Mouse (Mus musculus) heart, adult 2 months (tissue): ENCODE measurements around the gene Fat3. TPM values are rescaled to one million over a fixed set of nuclear protein-coding genes. Genes with fewer than 3 reads are reported as not detected.

ENCODE experiments used
- DNase-seq, 2 experiments: peaks; one replicate each; pipeline ENCODE4 v3.0.0; 2021
- H3K27ac ChIP-seq: fragments of 200-600 bp; 2 replicates; pipeline ENCODE4 v1.8.1; 2022
- H3K27me3 ChIP-seq: fragments of 200-500 bp; 2 replicates; pipeline ENCODE4 v1.6.1; 2012; ENCODE audit warnings: mild to moderate bottlenecking, low read length, inconsistent platforms, mixed read lengths; ENCODE audit not compliant: control insufficient read depth, insufficient read depth
- H3K36me3 ChIP-seq: fragments of 200-500 bp; 2 replicates; pipeline ENCODE4 v1.6.1; 2012; ENCODE audit warnings: low read length, inconsistent platforms; ENCODE audit not compliant: control insufficient read depth, insufficient read depth
- H3K4me1 ChIP-seq: fragments of 200-500 bp; 2 replicates; pipeline ENCODE4 v1.6.1; 2011; ENCODE audit warnings: low read length; ENCODE audit not compliant: control insufficient read depth, insufficient read depth
- H3K4me3 ChIP-seq: fragments of 200-600 bp; 2 replicates; pipeline ENCODE4 v1.8.1; 2022
- H3K79me2 ChIP-seq: fragments of 200-500 bp; replicated peaks from 2 replicates; pipeline ENCODE4 v1.6.1; 2012; ENCODE audit warnings: mild to moderate bottlenecking, inconsistent platforms, low read length, moderate library complexity, mixed read lengths; ENCODE audit not compliant: control insufficient read depth, insufficient read depth
- H3K9ac ChIP-seq: fragments of 200-500 bp; 2 replicates; pipeline ENCODE4 v1.6.1; 2012; ENCODE audit warnings: low read depth, mild to moderate bottlenecking, control low read depth, inconsistent platforms, low read length, mixed read lengths
- CTCF ChIP-seq: fragments of 200-600 bp; IDR thresholded peaks from 2 replicates; pipeline ENCODE4 v1.8.1; 2022; ENCODE audit warnings: antibody characterized with exemption, mild to moderate bottlenecking, moderate library complexity
- EP300 ChIP-seq: fragments of 200-500 bp; IDR thresholded peaks from 2 replicates; pipeline ENCODE4 v1.6.1; 2011; ENCODE audit warnings: low read depth, low read length, control low read depth; ENCODE audit not compliant: insufficient read depth
- POLR2A ChIP-seq: fragments of 200-500 bp; IDR thresholded peaks from 2 replicates; pipeline ENCODE4 v1.6.1; 2011; ENCODE audit warnings: mild to moderate bottlenecking, low read depth, low read length, control low read depth; ENCODE audit not compliant: insufficient read depth
- WGBS: fragments of 180-500 bp; shearing (Covaris S2); methylation state at CpG from one replicate; pipeline ENCODE4 v1.1.7; 2018; 5-methylcytosine and 5-hydroxymethylcytosine counted together
- intact Hi-C: fragments of 180-260 bp; cut with DNase I; formaldehyde crosslinking; loops from one replicate; pipeline ENCODE4 v1.15.1; 2025
- polyA plus RNA-seq: library from polyadenylated mRNA; depleted of rRNA; stranded (reverse); fragments of >200 nt; gene quantifications from 2 replicates; pipeline ENCODE4 v1.2.3, GENCODE M21; 2012
- total RNA-seq, 2 experiments: library from RNA; stranded (reverse); gene quantifications; 2 replicates each; pipeline ENCODE4 v1.2.3; 2021

The Fat3 gene
- total and polyA plus RNA-seq, 3 experiments = 0.20 to 0.43 (median 0.37) TPM

DNA sequence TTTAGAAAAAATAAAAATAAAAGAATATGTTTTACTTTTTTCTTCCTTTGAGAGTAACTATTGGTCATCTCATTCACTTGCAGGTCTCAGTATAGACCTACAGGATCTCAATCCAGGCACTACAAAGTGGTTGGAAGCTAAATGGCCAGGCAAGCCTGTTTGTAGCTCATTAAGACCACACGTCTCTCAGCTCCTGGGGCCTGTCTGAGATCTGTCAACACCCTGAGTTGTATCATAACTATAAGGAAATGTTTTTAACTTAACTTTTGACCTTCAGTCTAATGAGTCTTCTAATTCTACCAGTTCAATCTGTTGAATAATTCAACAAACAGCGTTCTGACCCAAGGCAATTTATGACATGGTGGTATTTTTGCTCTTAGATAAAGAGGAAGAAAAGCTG lies 40.5 kb downstream of the Fat3 start:
- no peaks in the 10 kb centered on the region for H3K36me3 ChIP-seq
- TF ChIP-seq EP300 = no peak
- no peak for TF ChIP-seq CTCF
- no peak for TF ChIP-seq POLR2A
- H3K79me2 ChIP-seq = no peaks in the 10 kb centered on the region
- intact Hi-C loops = no loop called here
- H3K9ac ChIP-seq = no peak overlapping the region
- no peaks in the 10 kb centered on the region for H3K4me1 ChIP-seq
- H3K27ac ChIP-seq = no peak overlapping the region
- 52% methylated on average over 2 of the region's 2 CpGs for WGBS
- no peaks in the 10 kb centered on the region for H3K27me3 ChIP-seq
- DNase-seq = no peak
- H3K4me3 ChIP-seq = no peak overlapping the region

DNA sequence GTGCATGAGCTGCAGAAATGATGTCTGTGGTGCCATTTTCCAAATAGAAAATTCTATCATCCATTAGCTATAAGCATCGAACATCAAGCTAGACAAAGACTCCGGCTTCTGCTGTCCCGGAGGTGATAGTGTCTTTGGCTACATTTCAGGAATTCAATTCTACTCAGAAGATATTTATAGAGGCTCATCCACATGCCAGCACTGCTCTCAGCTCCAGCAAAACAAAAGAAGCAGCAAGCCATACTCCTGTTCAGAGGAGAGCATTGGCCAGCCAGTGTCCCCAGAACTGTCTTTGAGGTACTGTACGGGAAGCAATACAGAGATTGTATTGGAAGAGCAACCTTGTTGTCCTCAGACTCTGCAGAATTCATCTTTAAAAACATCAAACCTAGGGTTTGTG lies 59.2 kb downstream of the Fat3 start:
- Histone ChIP-seq H3K27ac (no peak overlapping the region), H3K36me3 (no peaks in the 10 kb centered on the region), H3K27me3 (no peaks in the 10 kb centered on the region), H3K79me2 (no peaks in the 10 kb centered on the region), H3K9ac (no peak overlapping the region), H3K4me1 (peaks cover 2% of the 10 kb centered on the region), H3K4me3 (no peak overlapping the region)
- peak in 1 of 2 experiments; percentile 7 for DNase-seq
- no peak for TF ChIP-seq EP300
- no peak for TF ChIP-seq CTCF
- TF ChIP-seq POLR2A = no peak
- WGBS = 24% methylated on average over 4 of the region's 4 CpGs
- intact Hi-C loops = no loop called here

DNA sequence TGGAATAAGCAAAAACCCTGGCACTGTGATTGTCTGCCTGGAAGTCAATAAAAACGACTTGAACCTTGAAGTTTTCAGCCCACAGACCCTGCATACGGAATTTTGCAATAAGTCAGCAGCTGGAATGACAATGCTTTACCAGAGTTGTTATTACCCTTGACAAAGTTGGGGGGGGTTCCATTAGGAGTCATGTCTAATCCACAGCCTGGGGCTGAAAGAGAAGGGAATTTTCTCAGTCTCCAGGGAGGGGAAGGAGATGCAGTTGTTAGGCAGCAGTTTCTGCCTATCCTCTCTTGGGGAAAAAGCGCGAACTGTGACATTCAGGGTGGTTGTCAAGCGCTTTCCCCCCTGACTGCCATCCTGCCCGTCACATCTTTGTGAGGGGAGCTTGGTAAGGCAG lies 60.4 kb downstream of the Fat3 start:
- Histone ChIP-seq H3K36me3 (no peaks in the 10 kb centered on the region), H3K79me2 (no peaks in the 10 kb centered on the region), H3K4me3 (no peak overlapping the region), H3K4me1 (peaks cover 2% of the 10 kb centered on the region), H3K27me3 (no peaks in the 10 kb centered on the region), H3K27ac (no peak overlapping the region), H3K9ac (no peak overlapping the region)
- TF ChIP-seq POLR2A (no peak), CTCF (no peak), EP300 (no peak)
- DNase-seq = peak in 1 of 2 experiments; percentile 2
- 71% methylated on average over 6 of the region's 6 CpGs for WGBS
- intact Hi-C loops = no loop called here

DNA sequence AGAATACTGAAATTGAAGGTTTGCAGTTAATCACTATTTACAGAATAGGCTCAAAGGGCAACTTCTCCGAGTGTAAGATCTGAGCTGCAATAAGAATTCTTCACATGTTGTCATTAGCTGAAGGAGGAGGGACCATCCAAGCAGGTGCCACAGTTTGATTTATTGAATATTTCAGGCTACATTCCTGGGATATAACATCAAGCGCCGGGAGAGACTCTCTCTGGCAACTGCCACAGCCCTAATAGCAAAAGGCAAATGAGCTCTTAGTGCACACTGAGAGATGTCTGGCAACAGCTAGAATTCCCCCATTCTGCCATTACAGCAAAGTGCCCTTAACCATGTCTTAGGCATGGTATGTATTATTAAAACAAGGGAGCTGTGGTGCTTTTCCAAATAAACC lies 61.1 kb downstream of the Fat3 start:
- DNase-seq = no peak
- no peaks in the 10 kb centered on the region for H3K27me3 ChIP-seq
- H3K27ac ChIP-seq = no peak overlapping the region
- no peaks in the 10 kb centered on the region for H3K36me3 ChIP-seq
- intact Hi-C loops = no loop called here
- WGBS = 65% methylated on average over 3 of the region's 3 CpGs
- H3K79me2 ChIP-seq = no peaks in the 10 kb centered on the region
- H3K4me1 ChIP-seq = peaks cover 2% of the 10 kb centered on the region
- no peak for TF ChIP-seq CTCF
- no peak for TF ChIP-seq POLR2A
- TF ChIP-seq EP300 = no peak
- H3K9ac ChIP-seq = no peak overlapping the region
- H3K4me3 ChIP-seq = no peak overlapping the region

- Histone ChIP-seq H3K9ac (no peak overlapping the region), H3K79me2 (no peaks in the 10 kb centered on the region), H3K36me3 (no peaks in the 10 kb centered on the region), H3K4me1 (peaks cover 2% of the 10 kb centered on the region), H3K27me3 (no peaks in the 10 kb centered on the region), H3K4me3 (no peak overlapping the region), H3K27ac (no peak overlapping the region)
- DNase-seq = no peak
- 55% methylated on average over 5 of the region's 5 CpGs for WGBS
- intact Hi-C loops = no loop called here
- TF ChIP-seq EP300 (no peak), CTCF (no peak), POLR2A (no peak)
These were observed 63.3 kb downstream of the Fat3 start for GRCm38 (mm10) chr9:16437805-16438204.

DNA sequence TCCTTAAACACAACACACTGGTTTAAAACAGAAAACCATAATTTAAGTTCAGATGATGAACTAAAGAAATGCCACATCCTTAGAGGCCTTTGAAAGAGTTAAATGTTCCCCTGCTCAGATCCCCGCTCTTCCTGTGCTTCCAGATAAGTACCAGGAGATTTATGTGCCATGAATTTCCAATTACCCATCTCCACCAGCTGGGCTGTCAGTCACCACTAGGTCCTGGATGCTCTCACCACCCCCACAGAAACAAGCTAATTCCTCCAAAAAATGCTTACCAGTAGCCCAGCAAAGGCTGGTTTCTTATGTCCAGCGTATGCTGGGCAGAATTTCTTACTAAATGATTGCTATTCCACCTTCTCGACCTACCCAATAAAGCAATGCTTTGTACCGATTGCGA lies 72.5 kb downstream of the Fat3 start:
- DNase-seq = no peak
- Histone ChIP-seq H3K27ac (no peak overlapping the region), H3K36me3 (no peaks in the 10 kb centered on the region), H3K9ac (no peak overlapping the region), H3K4me3 (no peak overlapping the region), H3K79me2 (no peaks in the 10 kb centered on the region), H3K27me3 (no peaks in the 10 kb centered on the region), H3K4me1 (no peaks in the 10 kb centered on the region)
- intact Hi-C loops = no loop called here
- TF ChIP-seq POLR2A (no peak), EP300 (no peak), CTCF (no peak)
- 77% methylated on average over 5 of the region's 5 CpGs for WGBS
